Mouse (Mus musculus) layer of hippocampus, postnatal 25 days (tissue): Measurements from ENCODE around the gene Zfp804b. TPM values are rescaled to one million over a fixed set of nuclear protein-coding genes. Genes with fewer than 3 reads are reported as not detected.

Source experiments
- DNase-seq, 2 experiments: peaks; one replicate each; pipeline ENCODE4 v3.0.0; 2022; ENCODE audit warnings: mixed read lengths in 2 of 2, low spot score in 1 of 2; ENCODE audit errors: extremely low spot score in 1 of 2
- total RNA-seq, 2 experiments: library from RNA; stranded (reverse); gene quantifications; 2 replicates each; pipeline ENCODE4 v1.2.3; 2021

Gene Zfp804b
- total RNA-seq, 2 experiments from 2014 or later = 0.63 to 0.74 TPM

DNA sequence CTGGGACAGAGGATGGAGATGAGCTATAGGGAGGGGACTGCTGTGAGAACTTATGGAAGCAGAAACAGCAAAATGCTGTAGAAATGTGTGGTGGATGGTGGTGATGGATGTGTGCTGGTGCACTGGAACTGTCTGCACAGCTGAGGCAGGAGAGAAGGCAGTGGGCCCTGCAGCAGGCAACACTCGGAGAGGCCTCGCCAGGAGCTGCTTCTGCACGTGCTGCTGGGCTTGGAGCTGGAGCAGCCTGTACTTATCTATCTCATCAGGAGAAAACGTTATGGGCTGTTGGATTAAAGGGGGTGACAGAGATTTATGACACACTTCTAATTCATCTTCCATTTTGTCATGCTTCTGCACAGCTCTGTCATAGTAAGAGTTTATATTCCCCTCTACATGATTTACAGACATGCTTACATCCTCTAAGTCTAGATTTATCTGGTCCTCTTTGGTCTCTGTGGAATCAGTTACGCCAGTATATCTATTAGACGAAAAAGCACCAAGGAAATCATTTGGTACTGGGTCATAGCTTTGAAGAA lies 575.1 kb downstream of the Zfp804b start:
- DNase-seq = no peak

Other genes starting within 250 kb of the Zfp804b start
- not detected for gene Tex47, start 40.6 kb downstream of the Zfp804b start, total RNA-seq